Mouse (Mus musculus): ENCODE results near the gene Klf9.

GRCm38 (mm10) chr19:23134095-23134440, 7.0 kb upstream of the Klf9 start:
- TF ChIP-seq CTCF (IDR thresholded peaks at IDR 0.05; ENCODE audit: low read depth, low read length) (no peak), GATA1 (IDR thresholded peaks at IDR 0.05; ENCODE audit: borderline replicate concordance, low read length) (no peak), TAL1 (conservative IDR thresholded peaks at IDR 0.05; ENCODE audit: low read depth, low read length) (no peak), POLR2AphosphoS5 (IDR thresholded peaks at IDR 0.05; ENCODE audit: insufficient replicate concordance, low read depth, low read length) (no peak)

Data from G1E (cell line).